Mouse (Mus musculus) embryonic facial prominence, embryonic 12.5 days (tissue): ENCODE measurements around the gene Pkib. TPM values are rescaled to one million over a fixed set of nuclear protein-coding genes. Genes with fewer than 3 reads are reported as not detected.
A peak's percentile ranks its signal among the peaks of the same experiment; 100 is the strongest.

Experiments used
- ATAC-seq: fragments of 200-750 bp; cut with Nextera tagmentation; 2 replicates; pipeline ENCODE4 v1.8.0; 2017; ENCODE audit not compliant: insufficient number of reproducible peaks, insufficient read depth, low FRiP score, low TSS enrichment
- H3K27ac ChIP-seq: fragments of 300-500 bp; sonication (generic); 2 replicates; pipeline ENCODE4 v1.5.1; 2016; ENCODE audit warnings: mild to moderate bottlenecking
- H3K27me3 ChIP-seq: fragments of 300-500 bp; sonication (generic); 2 replicates; pipeline ENCODE4 v1.6.1; 2016; ENCODE audit warnings: mild to moderate bottlenecking, moderate library complexity
- H3K36me3 ChIP-seq: fragments of 300-500 bp; sonication (generic); 2 replicates; pipeline ENCODE4 v1.6.1; 2016; ENCODE audit warnings: mild to moderate bottlenecking
- H3K4me1 ChIP-seq: fragments of 300-500 bp; sonication (generic); 2 replicates; pipeline ENCODE4 v1.6.1; 2016
- H3K4me2 ChIP-seq: fragments of 300-500 bp; sonication (generic); replicated peaks from 2 replicates; pipeline ENCODE4 v1.6.1; 2016; ENCODE audit warnings: mild to moderate bottlenecking, moderate library complexity
- H3K4me3 ChIP-seq: fragments of 300-500 bp; sonication (generic); 2 replicates; pipeline ENCODE4 v1.5.1; 2016; ENCODE audit warnings: mild to moderate bottlenecking
- H3K9ac ChIP-seq: fragments of 300-500 bp; sonication (generic); 2 replicates; pipeline ENCODE4 v1.6.1; 2016; ENCODE audit warnings: mild to moderate bottlenecking, moderate library complexity
- H3K9me3 ChIP-seq: fragments of 300-500 bp; sonication (generic); 2 replicates; pipeline ENCODE4 v1.6.1; 2016; ENCODE audit warnings: mild to moderate bottlenecking, moderate library complexity
- WGBS: fragments of 180-500 bp; shearing (Covaris S2); methylation state at CpG from one replicate; pipeline ENCODE4 v1.1.7; 2016; 5-methylcytosine and 5-hydroxymethylcytosine counted together
- polyA plus RNA-seq: library from polyadenylated mRNA; unstranded; fragments of >200 nt; fragmentation: Nextera tagmentation; extraction: Ambion mirVana; gene quantifications from 2 replicates; pipeline ENCODE4 v1.2.1, GENCODE M21; 2016

The Pkib gene
- polyA plus RNA-seq, 1 experiment from 2014 or later: 0.84 TPM

DNA sequence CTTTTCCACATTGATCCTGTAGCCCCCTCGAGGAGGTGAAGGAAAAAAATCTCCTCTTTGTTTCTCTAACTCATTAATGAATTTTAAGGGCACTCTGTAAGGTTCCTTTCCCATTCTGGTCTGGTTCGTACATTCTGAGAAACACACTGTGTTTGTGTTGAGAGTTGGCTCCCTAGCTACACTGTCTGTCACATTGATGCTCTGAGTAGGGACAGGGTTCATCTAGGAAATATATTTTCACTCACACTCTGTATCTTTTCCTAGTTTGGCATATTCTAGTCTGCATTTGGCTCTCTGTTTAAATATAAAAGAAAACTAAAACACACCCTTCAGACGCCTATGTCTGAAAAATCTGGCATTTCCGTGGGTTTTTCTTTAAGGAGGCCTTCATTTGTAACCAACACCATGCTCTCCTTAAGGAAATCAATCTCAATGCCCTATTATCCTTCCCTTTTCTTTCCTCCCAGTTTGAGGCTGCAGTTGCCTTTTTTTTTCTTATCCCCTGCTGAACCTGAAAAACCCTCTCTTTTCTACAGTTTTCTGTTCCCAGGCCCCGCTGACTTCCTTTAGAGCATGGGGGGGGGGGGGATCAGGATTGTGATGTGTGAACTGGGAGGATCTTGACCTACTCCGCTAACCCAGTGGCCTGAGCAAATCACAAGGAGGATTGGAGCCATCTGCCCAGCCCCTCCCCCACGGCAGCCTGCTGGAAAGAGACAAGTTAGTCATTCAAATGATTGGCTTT, 152.5 kb downstream of the Pkib start:
- 0 out of 2 replicates have a peak overlapping the region, but pooled peaks have one; percentile 2 for H3K4me3 ChIP-seq
- no peaks in the 10 kb centered on the region for H3K9me3 ChIP-seq
- H3K27me3 ChIP-seq: no peaks in the 10 kb centered on the region
- H3K4me1 ChIP-seq: peaks cover 19% of the 10 kb centered on the region
- no peak overlapping the region for H3K9ac ChIP-seq
- no peaks in the 10 kb centered on the region for H3K36me3 ChIP-seq
- H3K4me2 ChIP-seq: peak overlapping the region; percentile 43
- ATAC-seq: 0 out of 2 replicates have a peak, but pooled peaks have one; percentile 52
- WGBS: 13% methylated on average over 7 of the region's 7 CpGs
- H3K27ac ChIP-seq: 0 out of 2 replicates have a peak overlapping the region, but pooled peaks have one; percentile 46

DNA sequence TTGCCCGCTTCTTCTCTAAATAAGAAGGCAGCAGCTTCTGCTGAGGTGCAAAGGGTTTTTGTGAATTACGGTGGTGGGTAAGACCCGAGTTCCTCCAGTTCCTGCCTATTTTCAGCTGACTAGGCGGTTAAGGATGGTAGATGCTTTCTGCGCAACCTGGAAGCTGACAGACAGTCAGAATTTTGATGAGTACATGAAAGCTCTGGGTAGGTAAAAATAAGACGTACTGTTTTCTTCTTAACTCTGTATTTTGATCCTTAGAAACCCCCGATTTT, 153.0 kb downstream of the Pkib start, which contains the start of gene Fabp7:
Gene Fabp7 (plus strand): TSS at position 6 of the 275 bp plus-strand sequence.
- Histone ChIP-seq H3K4me1 (peaks cover 19% of the 10 kb centered on the region), H3K9ac (no peak within 1 kb of the TSS; the same call in 1 of the 2 replicates), H3K4me3 (0 out of 2 replicates have a peak within 1 kb of the TSS, but pooled peaks have one; percentile 2), H3K36me3 (no peaks in the 10 kb centered on the region), H3K4me2 (peak within 1 kb of the TSS; percentile 43), H3K27ac (0 out of 2 replicates have a peak within 1 kb of the TSS, but pooled peaks have one; percentile 46), H3K27me3 (no peaks in the 10 kb centered on the region), H3K9me3 (no peaks in the 10 kb centered on the region)
- 21% methylated on average over 7 of the region's 7 CpGs for WGBS
- 0 out of 2 replicates have a peak, but pooled peaks have one; percentile 35 for ATAC-seq

- Histone ChIP-seq H3K9ac (no peak overlapping the region), H3K36me3 (no peaks in the 10 kb centered on the region), H3K4me1 (peaks cover 19% of the 10 kb centered on the region), H3K27me3 (no peaks in the 10 kb centered on the region), H3K4me2 (no peak overlapping the region), H3K27ac (no peak overlapping the region), H3K9me3 (no peaks in the 10 kb centered on the region), H3K4me3 (no peak overlapping the region)
- 61% methylated on average over 2 of the region's 2 CpGs for WGBS
- no peak for ATAC-seq
Measured at GRCm38 (mm10) chr10:57785552-57785951, 153.8 kb downstream of the Pkib start.

Other genes with a start within 250 kb of the Pkib start
- 45.1 and 48.8 TPM in 2 replicates for gene Hsf2, start 145.6 kb upstream of the Pkib start, polyA plus RNA-seq
- gene Serinc1, start 99.5 kb upstream of the Pkib start, polyA plus RNA-seq: 164 and 168 TPM in 2 replicates
- gene Fabp7, start 152.9 kb downstream of the Pkib start, polyA plus RNA-seq: 151 and 196 TPM in 2 replicates
- 10.5 and 10.7 TPM in 2 replicates for gene Smpdl3a, start 162.4 kb downstream of the Pkib start, polyA plus RNA-seq